Comparison of ENCODE assay signal across 8 mouse cellular contexts in the genomic region with DNA sequence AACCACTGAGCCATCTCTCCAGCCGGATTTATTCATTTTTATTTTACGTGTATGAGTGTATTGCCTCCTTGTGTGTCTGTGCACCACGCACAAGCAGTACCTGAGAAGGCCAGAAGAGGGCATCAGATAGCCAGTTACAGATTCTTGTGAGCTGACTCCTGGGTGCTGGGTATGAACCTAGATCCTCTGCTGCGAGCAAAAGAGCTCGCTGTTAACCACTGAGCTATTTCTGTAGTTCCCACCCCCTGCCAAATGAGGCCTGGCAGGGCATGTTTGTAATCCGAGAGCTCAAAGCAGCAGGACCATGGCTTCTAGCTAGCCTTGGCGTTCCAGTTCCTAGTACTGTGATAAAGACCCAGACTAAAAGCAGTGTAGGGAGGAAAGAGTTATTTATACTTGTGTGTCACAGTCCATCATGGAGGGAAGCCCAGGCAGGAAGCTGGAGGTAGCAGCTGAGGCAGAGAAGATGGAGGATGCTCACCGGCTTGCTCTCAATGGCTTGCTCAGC. TPM values are rescaled to one million over a fixed set of nuclear protein-coding genes. Genes with fewer than 3 reads are reported as not detected.
DNase-seq lines count a peak whose midpoint lies in the region; ATAC-seq lines count a peak whose summit lies in the region.

No protein-coding gene starts in this region.

- H3K9me3 ChIP-seq in hindbrain, embryonic 15.5 days: no peaks in the 10 kb centered on the region

- peak; percentile 72 for ATAC-seq in hindbrain, embryonic 15.5 days (ENCODE audit: low FRiP score, low read depth)

- H3K27ac ChIP-seq in hindbrain, embryonic 15.5 days (replicated peaks): no peak overlapping the region

- no peaks in the 10 kb centered on the region; the same call in 1 of the 2 replicates for H3K4me1 ChIP-seq in hindbrain, embryonic 15.5 days (replicated peaks)

- H3K9ac ChIP-seq in hindbrain, embryonic 15.5 days: no peak overlapping the region

- H3K27me3 ChIP-seq in hindbrain, embryonic 15.5 days: no peaks in the 10 kb centered on the region

- peak; percentile 94 for DNase-seq in ZHBTc4 (ENCODE audit: low read depth, low spot score)
- peak; percentile 93 to 94 for DNase-seq in cerebellum, postnatal 25 days
- peak; percentile 81 for DNase-seq in frontal cortex, postnatal 25 days (ENCODE audit: low spot score in 2 of 2)
- peak; percentile 82 for DNase-seq in left cerebral cortex, adult 11 months (ENCODE audit: low spot score)
- peak; percentile 93 for DNase-seq in lung, postnatal 36 days
- peak; percentile 90 for DNase-seq in right cerebral cortex, postnatal 10 days (ENCODE audit: low spot score in 2 of 2)
- DNase-seq in urinary bladder, postnatal 14 days (ENCODE audit: low spot score): peak; percentile 87

- WGBS in hindbrain, embryonic 15.5 days: 14% methylated on average over 8 of the region's 8 CpGs

- H3K36me3 ChIP-seq in hindbrain, embryonic 15.5 days: no peaks in the 10 kb centered on the region

- H3K4me3 ChIP-seq in hindbrain, embryonic 15.5 days: no peak overlapping the region

- H3K4me2 ChIP-seq in hindbrain, embryonic 15.5 days: no peak overlapping the region

RNA-seq across cellular contexts. Expression of gene Scyl1, which starts 16.0 kb away (rescaled TPM):
- 79.7 and 92.6 TPM in 2 replicates for polyA plus RNA-seq in hindbrain, embryonic 15.5 days (2015; fragmentation: Nextera tagmentation; extraction: Ambion mirVana)

RNA-seq across cellular contexts. Expression of gene Ltbp3, which starts 46.5 kb away (rescaled TPM):
- polyA plus RNA-seq in hindbrain, embryonic 15.5 days (2015; fragmentation: Nextera tagmentation; extraction: Ambion mirVana): 15.2 and 17.2 TPM in 2 replicates

RNA-seq across cellular contexts. Expression of gene Fam89b, which starts 57.7 kb away (rescaled TPM):
- polyA plus RNA-seq in hindbrain, embryonic 15.5 days (2015; fragmentation: Nextera tagmentation; extraction: Ambion mirVana): 139 and 149 TPM in 2 replicates
